Mouse (Mus musculus) ES-E14 (cell line): ENCODE results near the gene Apobec1. TPM values are rescaled to one million over a fixed set of nuclear protein-coding genes. Genes with fewer than 3 reads are reported as not detected.
A peak's percentile ranks its signal among the peaks of the same experiment; 100 is the strongest.

Source experiments
- DNase-seq: peaks from one replicate; pipeline ENCODE4 v3.0.0-alpha.2; 2013; ENCODE audit warnings: low read depth, low spot score
- H3K27ac ChIP-seq: 2 replicates; pipeline ENCODE4 v1.5.1; 2012; ENCODE audit warnings: low read depth, mild to moderate bottlenecking, low read length, moderate library complexity, mixed read lengths; ENCODE audit not compliant: poor library complexity, insufficient read depth, severe bottlenecking
- H3K36me3 ChIP-seq: 2 replicates; pipeline ENCODE4 v1.6.1; 2012; ENCODE audit warnings: mild to moderate bottlenecking, low read length, moderate library complexity, mixed read lengths; ENCODE audit not compliant: control insufficient read depth, poor library complexity, insufficient read depth, severe bottlenecking
- H3K4me1 ChIP-seq, 2 experiments: fragments of 150-350 bp in 1 of 2; sonication (generic) in 1 of 2; 2 replicates each; pipeline ENCODE4 v1.6.1; 2012; ENCODE audit warnings: low read length in 2 of 2, mild to moderate bottlenecking in 1 of 2, mixed read lengths in 1 of 2; ENCODE audit not compliant: control insufficient read depth in 2 of 2, insufficient read depth in 2 of 2, poor library complexity in 1 of 2
- H3K4me3 ChIP-seq, 2 experiments: fragments of 150-350 bp in 1 of 2; sonication (generic) in 1 of 2; 2 replicates each; pipeline ENCODE4 v1.5.1; 2012; ENCODE audit warnings: low read length in 2 of 2, low read depth in 1 of 2, mild to moderate bottlenecking in 1 of 2, mixed read lengths in 1 of 2; ENCODE audit not compliant: insufficient read depth in 1 of 2, poor library complexity in 1 of 2, severe bottlenecking in 1 of 2
- H3K9ac ChIP-seq: 2 replicates; pipeline ENCODE4 v1.6.1; 2012; ENCODE audit warnings: low read depth, mild to moderate bottlenecking, low read length, mixed read lengths; ENCODE audit not compliant: poor library complexity, insufficient read depth, severe bottlenecking
- H3K9me3 ChIP-seq: fragments of 150-350 bp; sonication (generic); 2 replicates; pipeline ENCODE4 v1.6.1; 2012; ENCODE audit warnings: low read depth, mild to moderate bottlenecking, low read length; ENCODE audit not compliant: control insufficient read depth, insufficient read depth
- CHD2 ChIP-seq: IDR thresholded peaks from 2 replicates; pipeline ENCODE4 v1.6.1; 2014; ENCODE audit warnings: mild to moderate bottlenecking, low read depth, low read length, inconsistent platforms
- HCFC1 ChIP-seq: IDR thresholded peaks from 2 replicates; pipeline ENCODE4 v1.6.1; 2012; ENCODE audit warnings: low read length, inconsistent platforms, borderline replicate concordance; ENCODE audit not compliant: insufficient read depth
- MAFK ChIP-seq: IDR thresholded peaks from 2 replicates; pipeline ENCODE4 v1.6.1; 2014; ENCODE audit warnings: mild to moderate bottlenecking, low read depth, low read length, inconsistent platforms; ENCODE audit not compliant: insufficient read depth
- ZC3H11A ChIP-seq: IDR thresholded peaks from 2 replicates; pipeline ENCODE4 v1.6.1; 2012; ENCODE audit warnings: low read depth, mild to moderate bottlenecking, inconsistent platforms, low read length, borderline replicate concordance
- ZNF384 ChIP-seq: IDR thresholded peaks from 2 replicates; pipeline ENCODE4 v1.6.1; 2012; ENCODE audit warnings: low read depth, low read length, inconsistent platforms
- in situ Hi-C, 2 experiments: fragments of 600-800 bp; cut with MboI; formaldehyde crosslinking; loops; one replicate each; pipeline ENCODE4 v1.15.1; 2025; ENCODE audit warnings: low sequenced_read_pairs in 2 of 2, inconsistent platforms in 1 of 2; ENCODE audit not compliant: unreplicated experiment in 2 of 2
- total RNA-seq: library from RNA; depleted of rRNA; stranded (reverse); fragments of 300-350 nt; gene quantifications from 2 replicates; pipeline ENCODE4 v1.2.3, GENCODE M21; 2012; rRNA removed

Apobec1 gene
- total RNA-seq, 1 experiment, result 5.9 TPM

GRCm38 (mm10) chr6:122532883-122533302 is 69.4 kb downstream of the Apobec1 start:
- Histone ChIP-seq H3K4me3 (peak overlapping the region in 1 of 2 experiments; percentile 66; a peak in 2 of 4 replicates), H3K27ac (no peak overlapping the region)
- DNase-seq, result peak; percentile 74

GRCm38 (mm10) chr6:122531466-122532174 is 70.6 kb downstream of the Apobec1 start:
- TF ChIP-seq MAFK (no peak), HCFC1 (no peak), CHD2 (no peak)
- in situ Hi-C loops, result no loop called here

More at GRCm38 (mm10) chr6:122532883-122533302, 69.4 kb downstream of the Apobec1 start:
- Histone ChIP-seq H3K9me3 (no peaks in the 10 kb centered on the region), H3K4me1 (no peaks in the 10 kb centered on the region), H3K36me3 (no peaks in the 10 kb centered on the region), H3K9ac (no peak overlapping the region)
- TF ChIP-seq MAFK (0 out of 2 replicates have a peak, but pooled peaks have one; percentile 22), CHD2 (no peak), HCFC1 (no peak)
- in situ Hi-C loops, result no loop called here

GRCm38 (mm10) chr6:122528136-122528535 is 74.1 kb downstream of the Apobec1 start:
- Histone ChIP-seq H3K4me1 (0 out of 4 replicates have a peak, but pooled peaks cover 0 to under 1% of the 10 kb centered on the region in 2 experiments), H3K36me3 (no peaks in the 10 kb centered on the region), H3K4me3 (no peak overlapping the region), H3K9ac (no peak overlapping the region), H3K9me3 (no peaks in the 10 kb centered on the region), H3K27ac (no peak overlapping the region)
- in situ Hi-C loops, result no loop called here
- DNase-seq, result no peak
- no peak for TF ChIP-seq MAFK
- TF ChIP-seq ZNF384, result no peak
- no peak for TF ChIP-seq ZC3H11A
- no peak for TF ChIP-seq CHD2
- no peak for TF ChIP-seq HCFC1

More at GRCm38 (mm10) chr6:122531466-122532174, 70.6 kb downstream of the Apobec1 start:
- Histone ChIP-seq H3K9ac (no peak overlapping the region), H3K4me1 (no peaks in the 10 kb centered on the region), H3K27ac (no peak overlapping the region), H3K4me3 (no peak overlapping the region), H3K36me3 (no peaks in the 10 kb centered on the region), H3K9me3 (no peaks in the 10 kb centered on the region)
- DNase-seq, result no peak

Other genes with a start within 250 kb of the Apobec1 start
- gene Rimklb, start 103.7 kb downstream of the Apobec1 start, total RNA-seq, result 36.3 and 54.4 TPM in 2 replicates
- gene Mfap5, start 96.6 kb downstream of the Apobec1 start, total RNA-seq, result 7.1 and 8.7 TPM in 2 replicates
- 0.32 and 0.76 TPM in 2 replicates for gene Aicda, start 48.6 kb downstream of the Apobec1 start, total RNA-seq
- 155 and 219 TPM in 2 replicates for gene Gdf3, start 7.6 kb upstream of the Apobec1 start, total RNA-seq
- 19.2 and 19.6 TPM in 2 replicates for gene Dppa3, start 24.0 kb upstream of the Apobec1 start, total RNA-seq
- 89.3 and 138 TPM in 2 replicates for gene Nanog, start 105.0 kb upstream of the Apobec1 start, total RNA-seq
- gene Slc2a3, start 199.2 kb upstream of the Apobec1 start, total RNA-seq, result 890 and 1,987 TPM in 2 replicates
- 1.3 and 1.7 TPM in 2 replicates for gene Foxj2, start 217.5 kb upstream of the Apobec1 start, total RNA-seq